Mouse (Mus musculus) liver, embryonic 13.5 days (tissue): Measurements from ENCODE around the gene Olfr1440. TPM values are rescaled to one million over a fixed set of nuclear protein-coding genes. Genes with fewer than 3 reads are reported as not detected.

Experiments used
- ATAC-seq: fragments of 200-750 bp; cut with Nextera tagmentation; 2 replicates; pipeline ENCODE4 v1.8.0; 2017; ENCODE audit warnings: low read depth, mild to moderate bottlenecking, moderate number of reproducible peaks, moderate library complexity
- DNase-seq: peaks from one replicate; pipeline ENCODE4 v3.0.0; 2022
- H3K27ac ChIP-seq: fragments of 300-500 bp; sonication (generic); 2 replicates; pipeline ENCODE4 v1.5.1; 2015; ENCODE audit warnings: moderate library complexity, mild to moderate bottlenecking, inconsistent platforms
- H3K27me3 ChIP-seq: fragments of 300-500 bp; sonication (generic); 2 replicates; pipeline ENCODE4 v1.6.1; 2015; ENCODE audit warnings: mild to moderate bottlenecking, inconsistent platforms
- H3K36me3 ChIP-seq: fragments of 300-500 bp; sonication (generic); 2 replicates; pipeline ENCODE4 v1.6.1; 2015; ENCODE audit warnings: mild to moderate bottlenecking, inconsistent platforms
- H3K4me1 ChIP-seq: fragments of 300-500 bp; sonication (generic); replicated peaks from 2 replicates; pipeline ENCODE4 v1.6.1; 2015; ENCODE audit warnings: inconsistent platforms
- H3K4me2 ChIP-seq: fragments of 300-500 bp; sonication (generic); 2 replicates; pipeline ENCODE4 v1.6.1; 2015; ENCODE audit warnings: inconsistent platforms, mild to moderate bottlenecking, moderate library complexity
- H3K4me3 ChIP-seq: fragments of 300-500 bp; sonication (generic); replicated peaks from 2 replicates; pipeline ENCODE4 v1.5.1; 2015; ENCODE audit warnings: mild to moderate bottlenecking, inconsistent platforms
- H3K9ac ChIP-seq: fragments of 300-500 bp; sonication (generic); 2 replicates; pipeline ENCODE4 v1.6.1; 2015; ENCODE audit warnings: mild to moderate bottlenecking, inconsistent platforms
- H3K9me3 ChIP-seq: fragments of 300-500 bp; sonication (generic); replicated peaks from 2 replicates; pipeline ENCODE4 v1.6.1; 2016; ENCODE audit warnings: inconsistent platforms
- WGBS: fragments of 180-500 bp; shearing (Covaris S2); methylation state at CpG from one replicate; pipeline ENCODE4 v1.1.7; 2015; ENCODE audit not compliant: insufficient replicate concordance; 5-methylcytosine and 5-hydroxymethylcytosine counted together
- polyA plus RNA-seq: library from polyadenylated mRNA; unstranded; fragments of >200 nt; fragmentation: Nextera tagmentation; extraction: Ambion mirVana; gene quantifications from 2 replicates; pipeline ENCODE4 v1.2.1, GENCODE M21; 2015

Gene Olfr1440
- polyA plus RNA-seq, 1 experiment from 2014 or later: not detected

- no peak overlapping the region for H3K4me2 ChIP-seq
- DNase-seq: no peak
- no peaks in the 10 kb centered on the region for H3K27me3 ChIP-seq
- no peaks in the 10 kb centered on the region for H3K36me3 ChIP-seq
- WGBS: 39% methylated on average over 4 of the region's 4 CpGs
- H3K9me3 ChIP-seq: no peaks in the 10 kb centered on the region
- no peak for ATAC-seq
- no peak overlapping the region for H3K27ac ChIP-seq
- H3K4me3 ChIP-seq: no peak overlapping the region
- no peaks in the 10 kb centered on the region for H3K4me1 ChIP-seq
- H3K9ac ChIP-seq: no peak overlapping the region
These were observed 48.9 kb downstream of the Olfr1440 start for GRCm38 (mm10) chr19:12435750-12436524.

- Histone ChIP-seq H3K27me3 (no peaks in the 10 kb centered on the region), H3K4me3 (no peak overlapping the region), H3K36me3 (no peaks in the 10 kb centered on the region), H3K4me1 (no peaks in the 10 kb centered on the region), H3K27ac (no peak overlapping the region), H3K9me3 (no peaks in the 10 kb centered on the region), H3K4me2 (no peak overlapping the region), H3K9ac (no peak overlapping the region)
- DNase-seq: no peak
- no peak for ATAC-seq
- WGBS: 33% methylated on average over 1 of the region's 1 CpGs
These were observed 52.5 kb downstream of the Olfr1440 start for GRCm38 (mm10) chr19:12439581-12439980.

- Histone ChIP-seq H3K27me3 (no peaks in the 10 kb centered on the region), H3K4me1 (no peaks in the 10 kb centered on the region), H3K9ac (no peak overlapping the region), H3K27ac (no peak overlapping the region; the same call in 1 of the 2 replicates), H3K4me2 (no peak overlapping the region), H3K9me3 (no peaks in the 10 kb centered on the region), H3K4me3 (no peak overlapping the region), H3K36me3 (no peaks in the 10 kb centered on the region)
- ATAC-seq (no peak), DNase-seq (no peak)
- WGBS: 34% methylated on average over 5 of the region's 5 CpGs
These were observed 53.1 kb downstream of the Olfr1440 start for GRCm38 (mm10) chr19:12440103-12440725.

GRCm38 (mm10) chr19:12442560-12442959, 55.5 kb downstream of the Olfr1440 start:
- no peak for ATAC-seq
- H3K4me2 ChIP-seq: no peak overlapping the region

GRCm38 (mm10) chr19:12445014-12445413, 57.9 kb downstream of the Olfr1440 start:
- no peak overlapping the region for H3K4me2 ChIP-seq
- WGBS: 34% methylated on average over 3 of the region's 3 CpGs
- H3K9me3 ChIP-seq: no peaks in the 10 kb centered on the region
- H3K27ac ChIP-seq: no peak overlapping the region
- no peaks in the 10 kb centered on the region for H3K27me3 ChIP-seq
- ATAC-seq: no peak
- H3K4me1 ChIP-seq: no peaks in the 10 kb centered on the region
- H3K4me3 ChIP-seq: no peak overlapping the region
- H3K9ac ChIP-seq: no peak overlapping the region
- H3K36me3 ChIP-seq: no peaks in the 10 kb centered on the region
- DNase-seq: no peak

More at GRCm38 (mm10) chr19:12442560-12442959, 55.5 kb downstream of the Olfr1440 start:
- H3K27me3 ChIP-seq: no peaks in the 10 kb centered on the region
- 43% methylated on average over 4 of the region's 4 CpGs for WGBS
- H3K4me3 ChIP-seq: no peak overlapping the region
- H3K4me1 ChIP-seq: no peaks in the 10 kb centered on the region
- no peak for DNase-seq
- H3K9ac ChIP-seq: no peak overlapping the region
- H3K27ac ChIP-seq: no peak overlapping the region
- no peaks in the 10 kb centered on the region for H3K36me3 ChIP-seq
- H3K9me3 ChIP-seq: no peaks in the 10 kb centered on the region

Other genes starting within 250 kb of the Olfr1440 start
- gene Olfr1555-ps1, start 217.2 kb upstream of the Olfr1440 start, polyA plus RNA-seq: not detected in 2 replicates
- not detected in 2 replicates for gene Olfr1431, start 186.6 kb upstream of the Olfr1440 start, polyA plus RNA-seq
- gene Olfr1432, start 154.7 kb upstream of the Olfr1440 start, polyA plus RNA-seq: not detected in 2 replicates
- not detected in 2 replicates for gene Olfr262, start 145.6 kb upstream of the Olfr1440 start, polyA plus RNA-seq
- gene Olfr235, start 126.2 kb upstream of the Olfr1440 start, polyA plus RNA-seq: not detected in 2 replicates
- gene Olfr1434, start 107.4 kb upstream of the Olfr1440 start, polyA plus RNA-seq: not detected in 2 replicates
- not detected in 2 replicates for gene Olfr1436, start 88.1 kb upstream of the Olfr1440 start, polyA plus RNA-seq
- gene Olfr1437, start 62.2 kb upstream of the Olfr1440 start, polyA plus RNA-seq: not detected in 2 replicates
- gene Olfr1438-ps1, start 51.4 kb upstream of the Olfr1440 start, polyA plus RNA-seq: not detected in 2 replicates
- gene Olfr1441, start 30.2 kb downstream of the Olfr1440 start, polyA plus RNA-seq: not detected in 2 replicates
- not detected in 2 replicates for gene Pfpl, start 40.6 kb downstream of the Olfr1440 start, polyA plus RNA-seq
- 1.0 TPM in 2 replicates for gene Mpeg1, start 73.5 kb downstream of the Olfr1440 start, polyA plus RNA-seq
- 1.6 and 1.9 TPM in 2 replicates for gene Dtx4, start 114.2 kb downstream of the Olfr1440 start, polyA plus RNA-seq
- 29.6 and 41.6 TPM in 2 replicates for gene Fam111a, start 158.5 kb downstream of the Olfr1440 start, polyA plus RNA-seq
- 1.5 and 1.8 TPM in 2 replicates for gene Gm4952, start 212.7 kb downstream of the Olfr1440 start, polyA plus RNA-seq
- 0.16 and 0.23 TPM in 2 replicates for gene Glyat, start 246.0 kb downstream of the Olfr1440 start, polyA plus RNA-seq